Mouse (Mus musculus): ENCODE data around the gene Rtca. TPM values are rescaled to one million over a fixed set of nuclear protein-coding genes. Genes with fewer than 3 reads are reported as not detected.

Gene Rtca
- polyA plus RNA-seq, 1 experiment from 2014 or later = 115 TPM

DNA sequence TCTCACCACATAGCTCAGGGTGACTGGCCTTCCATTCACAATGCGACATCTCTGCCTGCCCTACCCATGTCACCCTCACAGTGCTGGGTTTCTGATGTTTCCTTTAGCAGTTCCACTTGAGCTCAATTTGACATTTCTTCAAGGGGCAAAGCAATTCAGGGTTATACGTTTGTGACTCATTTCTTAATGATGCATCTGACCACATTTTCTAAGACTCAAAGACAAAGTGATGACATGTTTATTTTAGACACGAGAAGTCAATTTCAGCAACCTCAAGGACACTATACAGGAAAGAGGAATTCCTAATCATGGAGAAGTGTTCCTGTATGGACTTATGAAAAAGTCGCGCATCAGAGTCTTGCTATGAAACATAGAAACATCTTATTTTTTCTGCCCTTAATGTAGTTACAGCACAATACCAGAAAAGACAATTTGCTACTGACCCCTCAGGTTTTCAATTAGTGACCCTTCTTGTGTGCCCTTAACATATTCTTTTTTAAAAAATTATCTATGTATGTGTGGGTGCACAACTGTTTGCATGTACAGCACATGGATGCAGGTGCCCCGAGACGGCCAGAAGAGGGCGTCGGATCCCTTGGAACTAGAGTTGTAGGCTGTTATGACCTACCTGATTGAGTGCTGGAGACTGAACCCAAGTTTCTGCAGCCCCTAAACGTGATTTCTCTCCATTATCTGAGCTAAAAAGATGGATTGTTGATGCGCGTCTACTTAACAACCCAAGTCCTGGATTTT, 4.3 kb upstream of the Rtca start:
- ATAC-seq (replicated peaks) = peak; percentile 47
- Histone ChIP-seq H3K27ac (peak overlapping the region; percentile 69), H3K4me3 (peak overlapping the region; percentile 68), H3K4me1 (peaks cover 17% of the 10 kb centered on the region), H3K9me3 (no peaks in the 10 kb centered on the region), H3K9ac (peak overlapping the region; percentile 63; the same call in 1 of the 2 replicates), H3K36me3 (replicated peaks) (no peaks in the 10 kb centered on the region), H3K27me3 (replicated peaks) (no peaks in the 10 kb centered on the region), H3K4me2 (peak overlapping the region; percentile 68)
- WGBS = 45% methylated on average over 12 of the region's 12 CpGs

DNA sequence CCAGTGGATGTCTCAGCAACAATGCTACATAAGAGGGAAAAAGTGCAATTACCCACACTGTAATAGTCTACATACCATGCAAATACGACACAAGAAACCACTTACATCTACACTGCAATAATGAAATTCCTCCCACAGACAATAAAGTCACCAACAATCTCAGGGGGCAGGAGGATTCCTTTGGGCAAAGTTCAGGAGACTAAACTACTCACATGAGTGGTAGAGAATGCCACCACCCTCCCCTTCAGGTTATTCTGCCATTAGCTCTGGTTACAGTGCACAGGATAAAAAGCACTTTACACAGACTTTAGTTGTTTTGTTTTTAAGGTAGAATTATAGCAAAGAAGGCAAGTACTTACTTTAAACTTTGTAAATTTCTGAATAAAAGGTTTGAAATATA, 12.3 kb downstream of the Rtca start:
- Histone ChIP-seq H3K9ac (no peak overlapping the region), H3K36me3 (replicated peaks) (peaks cover 51% of the 10 kb centered on the region)
- ATAC-seq (replicated peaks) = no peak

GRCm38 (mm10) chr3:116493658-116494057, 14.3 kb downstream of the Rtca start:
- no peak for ATAC-seq (replicated peaks)
- WGBS = 62% methylated on average over 5 of the region's 5 CpGs
- no peak overlapping the region for H3K27ac ChIP-seq
- H3K9ac ChIP-seq = no peak overlapping the region
- H3K4me2 ChIP-seq = no peak overlapping the region
- H3K4me3 ChIP-seq = no peak overlapping the region
- H3K36me3 ChIP-seq (replicated peaks) = peaks cover 57% of the 10 kb centered on the region
- H3K4me1 ChIP-seq = no peaks in the 10 kb centered on the region
- H3K27me3 ChIP-seq (replicated peaks) = no peaks in the 10 kb centered on the region
- no peaks in the 10 kb centered on the region for H3K9me3 ChIP-seq

More for the DNA sequence above, 12.3 kb downstream of the Rtca start:
- Histone ChIP-seq H3K4me3 (no peak overlapping the region), H3K9me3 (no peaks in the 10 kb centered on the region), H3K27me3 (replicated peaks) (no peaks in the 10 kb centered on the region), H3K27ac (no peak overlapping the region), H3K4me2 (no peak overlapping the region), H3K4me1 (no peaks in the 10 kb centered on the region)
- 91% methylated on average over 1 of the region's 1 CpGs for WGBS

- H3K4me1 ChIP-seq = no peaks in the 10 kb centered on the region
- no peaks in the 10 kb centered on the region for H3K27me3 ChIP-seq (replicated peaks)
- no peak overlapping the region for H3K4me2 ChIP-seq
- no peak overlapping the region for H3K27ac ChIP-seq
- no peaks in the 10 kb centered on the region for H3K9me3 ChIP-seq
- H3K9ac ChIP-seq = no peak overlapping the region
- peaks cover 62% of the 10 kb centered on the region for H3K36me3 ChIP-seq (replicated peaks)
- no peak overlapping the region for H3K4me3 ChIP-seq
- ATAC-seq (replicated peaks) = no peak
- 98% methylated on average over 1 of the region's 1 CpGs for WGBS
Measured at GRCm38 (mm10) chr3:116491923-116492454, 16.0 kb downstream of the Rtca start.

- Histone ChIP-seq H3K9me3 (no peaks in the 10 kb centered on the region), H3K36me3 (replicated peaks) (peaks cover 67% of the 10 kb centered on the region), H3K4me2 (no peak overlapping the region), H3K9ac (no peak overlapping the region), H3K27me3 (replicated peaks) (no peaks in the 10 kb centered on the region), H3K4me1 (no peaks in the 10 kb centered on the region), H3K4me3 (no peak overlapping the region), H3K27ac (no peak overlapping the region)
- ATAC-seq (replicated peaks) = no peak
- 96% methylated on average over 5 of the region's 5 CpGs for WGBS
Measured at GRCm38 (mm10) chr3:116490920-116491319, 17.1 kb downstream of the Rtca start.

DNA sequence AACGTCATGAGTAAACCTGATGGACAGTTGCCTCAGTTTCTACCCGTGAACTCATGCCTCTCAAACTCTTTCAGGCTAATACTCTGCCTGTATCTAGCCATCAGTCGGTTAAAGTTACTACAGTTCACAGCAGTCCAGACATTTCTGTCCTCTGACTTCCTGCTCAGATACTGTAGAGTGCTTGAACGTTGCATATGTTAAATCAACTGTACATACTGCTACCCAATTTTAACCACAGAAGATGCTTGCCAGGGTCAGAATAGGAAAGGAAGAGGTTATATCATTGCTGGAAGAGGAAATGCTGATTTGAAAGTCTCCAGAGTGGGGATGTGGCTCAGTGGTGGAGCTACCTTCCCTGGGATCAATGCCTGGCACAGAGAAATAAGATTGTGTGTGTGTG, 24.7 kb downstream of the Rtca start:
- no peak overlapping the region for H3K4me3 ChIP-seq
- no peak overlapping the region for H3K9ac ChIP-seq
- ATAC-seq (replicated peaks) = no peak
- H3K27me3 ChIP-seq (replicated peaks) = no peaks in the 10 kb centered on the region
- WGBS = 91% methylated on average over 4 of the region's 4 CpGs
- no peaks in the 10 kb centered on the region for H3K9me3 ChIP-seq
- no peak overlapping the region for H3K4me2 ChIP-seq
- H3K36me3 ChIP-seq (replicated peaks) = peaks cover 15% of the 10 kb centered on the region
- H3K27ac ChIP-seq = no peak overlapping the region
- no peaks in the 10 kb centered on the region for H3K4me1 ChIP-seq

DNA sequence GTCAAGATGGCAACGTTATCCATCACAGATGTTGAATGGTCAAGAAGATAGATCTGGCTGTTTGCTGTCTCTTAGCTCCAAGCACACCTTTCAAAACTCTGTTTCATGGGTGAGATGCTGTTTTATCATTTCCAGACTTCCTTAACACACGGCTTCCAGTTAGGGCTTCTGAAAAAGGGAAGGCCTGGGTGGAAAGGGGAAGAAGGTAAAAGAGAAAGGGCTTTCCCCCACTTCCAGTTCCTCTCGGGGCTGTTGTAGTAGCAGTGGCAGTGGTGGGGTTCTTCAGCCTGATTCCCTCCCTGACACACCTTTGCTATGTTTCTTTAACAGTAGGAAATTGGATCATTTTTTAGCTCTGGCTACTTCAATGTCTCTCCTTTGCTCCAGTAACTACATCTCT, 25.3 kb downstream of the Rtca start:
- ATAC-seq (replicated peaks) = no peak
- H3K4me2 ChIP-seq = no peak overlapping the region
- peaks cover 9% of the 10 kb centered on the region for H3K36me3 ChIP-seq (replicated peaks)
- no peaks in the 10 kb centered on the region for H3K4me1 ChIP-seq
- H3K9me3 ChIP-seq = no peaks in the 10 kb centered on the region
- H3K4me3 ChIP-seq = no peak overlapping the region
- 81% methylated on average over 3 of the region's 3 CpGs for WGBS
- H3K9ac ChIP-seq = no peak overlapping the region
- H3K27me3 ChIP-seq (replicated peaks) = no peaks in the 10 kb centered on the region
- H3K27ac ChIP-seq = no peak overlapping the region

- Histone ChIP-seq H3K36me3 (replicated peaks) (no peaks in the 10 kb centered on the region), H3K27me3 (replicated peaks) (no peaks in the 10 kb centered on the region), H3K4me1 (no peaks in the 10 kb centered on the region), H3K4me2 (no peak overlapping the region), H3K9me3 (no peaks in the 10 kb centered on the region), H3K27ac (no peak overlapping the region), H3K4me3 (no peak overlapping the region), H3K9ac (no peak overlapping the region)
- ATAC-seq (replicated peaks) = no peak
- 65% methylated on average over 5 of the region's 5 CpGs for WGBS
Measured at GRCm38 (mm10) chr3:116480937-116481336, 27.1 kb downstream of the Rtca start.

GRCm38 (mm10) chr3:116480119-116480518, 27.9 kb downstream of the Rtca start:
- 50% methylated on average over 2 of the region's 2 CpGs for WGBS

GRCm38 (mm10) chr3:116477351-116477750, 30.7 kb downstream of the Rtca start:
- Histone ChIP-seq H3K27me3 (replicated peaks) (no peaks in the 10 kb centered on the region), H3K4me3 (no peak overlapping the region), H3K9ac (no peak overlapping the region), H3K27ac (no peak overlapping the region), H3K4me2 (no peak overlapping the region), H3K9me3 (no peaks in the 10 kb centered on the region), H3K4me1 (no peaks in the 10 kb centered on the region), H3K36me3 (replicated peaks) (no peaks in the 10 kb centered on the region)
- WGBS = 89% methylated on average over 7 of the region's 7 CpGs
- ATAC-seq (replicated peaks) = no peak

More at GRCm38 (mm10) chr3:116480119-116480518, 27.9 kb downstream of the Rtca start:
- Histone ChIP-seq H3K36me3 (replicated peaks) (no peaks in the 10 kb centered on the region), H3K9me3 (no peaks in the 10 kb centered on the region), H3K4me1 (no peaks in the 10 kb centered on the region), H3K9ac (no peak overlapping the region), H3K27me3 (replicated peaks) (no peaks in the 10 kb centered on the region), H3K4me3 (no peak overlapping the region), H3K4me2 (no peak overlapping the region), H3K27ac (no peak overlapping the region)
- no peak for ATAC-seq (replicated peaks)

GRCm38 (mm10) chr3:116476686-116477298, 31.2 kb downstream of the Rtca start:
- Histone ChIP-seq H3K4me3 (no peak overlapping the region), H3K36me3 (replicated peaks) (no peaks in the 10 kb centered on the region), H3K27ac (no peak overlapping the region), H3K4me2 (no peak overlapping the region), H3K9ac (no peak overlapping the region), H3K27me3 (replicated peaks) (no peaks in the 10 kb centered on the region), H3K4me1 (no peaks in the 10 kb centered on the region), H3K9me3 (no peaks in the 10 kb centered on the region)
- WGBS = 58% methylated on average over 5 of the region's 5 CpGs
- ATAC-seq (replicated peaks) = no peak

DNA sequence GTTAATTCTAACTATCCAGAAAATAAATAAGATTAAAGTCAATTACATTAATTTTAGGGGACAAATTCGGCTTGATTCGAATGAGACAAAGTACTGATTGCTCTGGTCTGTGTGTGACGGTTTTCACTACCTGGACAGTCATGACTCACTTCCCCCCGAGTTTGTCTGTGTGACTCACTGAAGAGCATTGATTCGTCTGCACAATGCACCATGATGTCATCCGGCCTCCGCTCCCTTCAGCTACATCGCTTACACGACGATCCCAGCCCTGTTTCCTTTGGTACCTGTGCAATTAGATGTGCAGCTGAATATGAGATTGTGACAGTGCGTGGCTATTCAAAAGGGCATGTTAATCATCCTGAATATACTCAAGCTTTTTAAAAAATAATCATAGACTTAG, 33.4 kb downstream of the Rtca start:
- H3K36me3 ChIP-seq (replicated peaks) = no peaks in the 10 kb centered on the region
- WGBS = 75% methylated on average over 11 of the region's 11 CpGs
- no peaks in the 10 kb centered on the region for H3K27me3 ChIP-seq (replicated peaks)
- H3K4me3 ChIP-seq = no peak overlapping the region
- no peaks in the 10 kb centered on the region for H3K9me3 ChIP-seq
- H3K4me1 ChIP-seq = no peaks in the 10 kb centered on the region
- H3K9ac ChIP-seq = no peak overlapping the region
- H3K27ac ChIP-seq = no peak overlapping the region
- ATAC-seq (replicated peaks) = no peak
- H3K4me2 ChIP-seq = no peak overlapping the region

- no peaks in the 10 kb centered on the region for H3K27me3 ChIP-seq (replicated peaks)
- no peaks in the 10 kb centered on the region for H3K4me1 ChIP-seq
- WGBS = 91% methylated on average over 12 of the region's 12 CpGs
- H3K4me3 ChIP-seq = no peak overlapping the region
- no peak overlapping the region for H3K9ac ChIP-seq
- H3K9me3 ChIP-seq = no peaks in the 10 kb centered on the region
- H3K36me3 ChIP-seq (replicated peaks) = no peaks in the 10 kb centered on the region
- no peak overlapping the region for H3K27ac ChIP-seq
- no peak for ATAC-seq (replicated peaks)
- no peak overlapping the region for H3K4me2 ChIP-seq
Measured at GRCm38 (mm10) chr3:116465709-116466108, 42.3 kb downstream of the Rtca start.

All from midbrain, embryonic 15.5 days (tissue).